Mouse (Mus musculus) C2C12 (cell line): ENCODE data around the gene Ints7.

ENCODE experiments used
- CTCF ChIP-seq: IDR thresholded peaks from one replicate; pipeline ENCODE4 v1.5.1; 2011; ENCODE audit not compliant: control insufficient read depth, insufficient read depth, insufficient read length
- MAX ChIP-seq: IDR thresholded peaks from one replicate; pipeline ENCODE4 v1.6.1; 2011; ENCODE audit warnings: mild to moderate bottlenecking, control low read depth
- MYOD1 ChIP-seq: IDR thresholded peaks from one replicate; pipeline ENCODE4 v1.6.1; 2011; ENCODE audit warnings: low read depth; ENCODE audit not compliant: control insufficient read depth, insufficient read length
- USF1 ChIP-seq: IDR thresholded peaks from one replicate; pipeline ENCODE4 v1.6.1; 2011; ENCODE audit warnings: low read depth, mild to moderate bottlenecking, control low read depth, moderate library complexity

GRCm38 (mm10) chr1:191624492-191624891 is 49.1 kb downstream of the Ints7 start:
- TF ChIP-seq MYOD1 (no peak), CTCF (no peak), USF1 (no peak), MAX (no peak)
